Mouse (Mus musculus): ENCODE measurements around the gene Avpi1.

DNA sequence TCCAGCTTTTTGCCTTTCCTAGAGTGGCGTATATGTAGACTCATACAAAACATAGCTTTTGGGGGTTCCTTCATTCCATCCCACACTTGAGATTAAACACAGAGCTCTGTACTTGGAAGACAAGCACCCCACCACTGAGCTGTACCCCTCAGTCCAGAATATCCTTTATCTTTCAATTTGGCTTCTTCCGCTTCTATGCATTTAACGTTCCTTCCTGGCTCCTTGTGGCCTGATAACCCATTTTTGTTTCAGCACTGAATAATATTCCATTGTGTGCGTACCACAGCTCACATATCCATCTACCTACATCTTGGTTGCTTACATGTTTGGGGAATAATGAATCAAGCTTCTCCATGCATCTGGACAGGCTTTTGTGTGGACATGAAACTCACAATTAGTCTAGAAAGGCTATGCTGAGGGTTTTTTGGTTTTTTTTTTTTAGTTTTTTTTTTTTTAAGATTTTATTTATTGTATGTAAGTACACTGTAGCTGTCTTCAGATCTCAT lies 8.4 kb upstream of the Avpi1 start:
- TF ChIP-seq MAX (IDR thresholded peaks at IDR 0.05; ENCODE audit: low read length) (no peak), POLR2A (IDR thresholded peaks at IDR 0.05; ENCODE audit: control insufficient read depth in 1 of 2, insufficient read depth in 1 of 2, low read depth in 1 of 2, low read length in 2 of 2, poor library complexity in 1 of 2) (no peak), E2F4 (IDR thresholded peaks at IDR 0.05; ENCODE audit: borderline replicate concordance, low read depth, low read length) (no peak), RAD21 (IDR thresholded peaks at IDR 0.05; ENCODE audit: low read depth, low read length) (no peak), SIN3A (IDR thresholded peaks at IDR 0.05; ENCODE audit: low read length) (no peak), GATA1 (IDR thresholded peaks at IDR 0.05; ENCODE audit: low read depth, low read length) (peak; percentile 79), CTCF (IDR thresholded peaks at IDR 0.05 in 2 of 3, conservative IDR thresholded peaks at IDR 0.05 in 1 of 3; ENCODE audit: control insufficient read depth in 1 of 3, insufficient read depth in 1 of 3, low read depth in 2 of 3, low read length in 3 of 3, poor library complexity in 1 of 3, severe bottlenecking in 1 of 3) (no peak), NELFE (IDR thresholded peaks at IDR 0.05; ENCODE audit: low read depth, low read length) (no peak), CHD2 (IDR thresholded peaks at IDR 0.05; ENCODE audit: low read length) (no peak)
